Mouse (Mus musculus) embryonic fibroblast, embryonic 13.5 days (primary cell): ENCODE results near the gene Pla1a.

ENCODE experiments used
- CTCF ChIP-seq: IDR thresholded peaks from 2 replicates; pipeline ENCODE4 v1.5.1; 2011; ENCODE audit warnings: mild to moderate bottlenecking, control low read depth, low read length, moderate library complexity, borderline replicate concordance; ENCODE audit not compliant: insufficient read depth
- POLR2A ChIP-seq: IDR thresholded peaks from 2 replicates; pipeline ENCODE4 v1.6.1; 2011; ENCODE audit warnings: low read depth, mild to moderate bottlenecking, control low read depth, low read length, moderate library complexity

DNA sequence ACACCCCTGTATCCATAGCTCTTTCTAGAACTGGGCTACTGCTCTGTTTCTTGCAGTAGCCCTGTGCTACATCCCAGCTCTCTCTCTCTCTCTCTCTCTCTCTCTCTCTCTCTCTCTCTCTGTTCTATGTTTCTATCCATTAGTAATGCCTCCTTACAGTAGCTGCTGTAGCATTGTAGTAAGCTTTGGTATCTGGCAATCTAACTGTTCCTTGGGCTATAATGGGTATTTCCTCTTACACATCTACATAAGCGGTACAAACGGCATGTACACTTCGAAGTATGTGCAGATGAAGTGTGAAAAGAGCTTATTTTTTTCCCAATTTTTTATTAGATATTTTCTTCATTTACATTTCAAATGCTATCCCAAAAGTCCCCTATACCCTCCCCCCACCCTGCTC lies 53.0 kb downstream of the Pla1a start:
- TF ChIP-seq POLR2A (no peak), CTCF (no peak)
